Mouse (Mus musculus) urinary bladder, postnatal 36 days (tissue): ENCODE measurements at regions not wholly inside any gene's neighbourhood (a gene's known extent, or its start where the extent isn't known, plus 50 kb on each side); places are given as distances from the start of the nearest gene placed in this dataset.

Experiments
- DNase-seq, 2 experiments: peaks; one replicate each; pipeline ENCODE4 v3.0.0; 2022; ENCODE audit warnings: low spot score in 2 of 2, mixed read lengths in 1 of 2

DNA sequence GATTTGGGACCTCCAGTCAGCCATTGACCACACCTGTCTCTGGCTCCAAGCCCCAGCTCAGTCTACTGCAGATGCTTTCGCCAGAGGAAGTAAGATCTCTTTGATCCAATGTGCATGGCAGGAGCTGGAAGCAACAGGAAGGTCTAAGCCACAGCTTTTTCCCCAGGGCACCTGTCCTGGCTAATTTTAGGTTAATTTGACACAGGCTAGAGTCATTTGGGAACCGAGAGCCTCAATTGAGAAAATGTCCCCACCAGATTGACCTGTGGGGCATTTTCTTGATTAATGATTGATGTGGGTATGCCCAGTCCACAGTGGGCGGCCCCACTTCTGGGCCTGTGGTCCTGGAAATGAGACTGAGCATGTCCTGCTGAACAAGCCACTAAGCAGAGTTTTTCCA is 240.7 kb upstream of the Hs6st1 start:
- no peak for DNase-seq

DNA sequence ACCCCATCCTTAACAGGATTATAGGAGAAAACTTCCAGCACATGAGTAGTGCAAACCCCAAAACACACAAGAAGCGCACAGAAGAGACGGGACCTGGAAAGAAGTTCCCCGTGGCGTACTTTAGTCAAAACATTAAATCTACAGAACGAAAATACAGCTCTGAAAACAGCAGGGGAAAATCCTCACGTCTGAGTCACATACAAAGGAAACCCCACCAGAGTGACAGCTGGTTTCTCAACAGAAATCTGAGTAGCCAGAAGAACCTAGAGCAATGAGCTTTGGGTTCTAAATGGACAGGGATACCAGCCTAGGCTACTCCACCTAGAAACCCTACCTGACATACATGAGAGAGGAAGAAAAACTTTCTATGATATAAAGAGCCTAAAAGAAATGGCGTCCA is 234.0 kb upstream of the Hs6st1 start:
- DNase-seq = no peak

DNA sequence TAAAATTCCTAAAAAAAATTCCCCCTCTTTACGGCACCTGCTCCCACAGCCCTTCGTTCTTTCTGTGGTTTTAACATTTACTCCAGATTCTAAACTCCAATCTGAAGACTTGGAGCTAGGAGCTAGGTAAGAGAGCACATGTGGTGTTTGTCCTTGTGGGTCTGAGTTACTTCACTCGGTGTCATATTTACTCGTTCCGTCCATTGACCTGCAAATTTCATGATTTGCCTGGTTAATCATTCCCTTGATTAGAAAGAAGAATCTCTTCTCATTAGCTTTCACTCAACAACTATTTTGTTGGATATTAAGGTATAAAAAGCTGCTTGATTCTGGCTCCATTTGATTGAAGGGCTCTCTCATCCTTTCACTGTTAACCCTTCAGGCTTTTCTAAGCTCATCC is 231.6 kb upstream of the Hs6st1 start:
- DNase-seq = no peak

DNA sequence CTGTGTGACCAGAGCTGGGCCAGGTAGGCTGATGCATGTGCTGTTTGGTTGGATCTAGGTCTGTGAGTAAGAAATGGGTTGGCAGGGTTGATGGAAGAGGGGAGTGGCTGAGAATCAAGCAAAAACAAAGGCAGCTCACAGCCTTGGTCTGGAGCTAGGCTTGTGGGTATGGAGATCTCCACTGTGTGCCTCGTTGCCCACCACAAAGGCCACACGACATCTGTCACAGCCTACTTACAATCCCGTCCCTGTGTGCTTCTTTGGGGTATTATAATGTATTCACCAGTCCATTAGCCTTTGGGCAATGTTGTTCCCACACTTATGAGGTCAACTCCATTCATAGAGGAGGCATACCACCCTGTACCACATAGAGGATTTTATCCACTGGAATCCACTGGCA is 229.6 kb upstream of the Hs6st1 start:
- DNase-seq = no peak

DNA sequence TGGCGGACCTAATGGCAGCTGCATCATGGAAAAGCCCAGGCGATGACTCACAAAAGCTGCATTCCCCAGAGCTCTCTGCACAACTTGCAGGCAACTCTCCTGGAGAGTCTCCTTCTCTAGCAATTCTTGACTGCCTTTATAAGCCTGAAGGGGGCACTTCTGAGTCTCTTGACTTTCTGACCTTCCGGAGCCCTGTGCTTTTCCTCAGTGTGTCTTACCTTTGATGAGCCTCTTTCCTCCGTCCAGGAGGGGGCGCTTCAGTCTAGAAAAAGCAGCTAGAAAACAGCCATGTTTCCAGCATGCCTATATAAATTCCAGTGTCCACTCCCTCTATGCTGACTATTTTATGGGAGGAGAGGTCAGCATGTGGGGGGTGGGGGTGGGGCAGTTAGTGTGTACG is 228.8 kb upstream of the Hs6st1 start:
- peak in 1 of 2 experiments; percentile 36 for DNase-seq

DNA sequence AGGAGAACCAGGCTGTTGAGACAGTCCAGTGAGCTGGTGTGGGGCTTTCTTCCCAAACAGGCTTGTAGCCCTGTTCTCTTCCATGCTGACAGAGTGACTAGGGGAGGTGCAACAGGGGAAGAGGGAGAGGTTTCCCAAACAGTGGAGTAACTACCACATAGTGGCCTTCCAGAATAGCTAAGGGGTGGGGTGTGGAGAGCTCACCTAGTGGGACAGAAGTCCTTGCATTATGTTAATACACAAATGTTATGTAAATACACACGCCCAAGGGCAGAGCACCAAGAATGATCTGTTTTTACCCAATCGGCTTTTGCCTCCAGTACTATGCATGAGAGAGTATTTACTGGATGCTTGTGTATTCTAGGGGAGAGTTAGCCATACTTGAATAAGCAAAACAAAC is 226.6 kb upstream of the Hs6st1 start:
- no peak for DNase-seq

DNA sequence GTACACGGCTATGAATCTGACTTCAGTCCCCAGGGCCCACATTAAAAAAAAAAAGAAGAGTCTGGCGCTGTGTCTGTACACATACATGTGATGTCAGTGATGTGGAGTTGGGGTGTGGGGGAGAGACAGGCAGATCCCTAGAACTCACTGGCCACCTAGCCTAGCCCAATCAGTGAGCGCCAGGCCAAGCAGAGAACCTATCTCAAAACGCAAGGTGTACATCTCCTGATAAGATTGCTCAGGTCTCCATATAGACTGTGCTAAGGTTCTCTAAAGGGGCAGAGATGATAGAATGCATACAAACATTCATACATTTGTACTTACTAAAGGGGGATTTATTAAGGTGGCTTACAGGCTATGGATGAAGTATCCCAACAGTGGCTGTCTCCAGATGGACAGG is 225.5 kb upstream of the Hs6st1 start:
- DNase-seq = no peak

DNA sequence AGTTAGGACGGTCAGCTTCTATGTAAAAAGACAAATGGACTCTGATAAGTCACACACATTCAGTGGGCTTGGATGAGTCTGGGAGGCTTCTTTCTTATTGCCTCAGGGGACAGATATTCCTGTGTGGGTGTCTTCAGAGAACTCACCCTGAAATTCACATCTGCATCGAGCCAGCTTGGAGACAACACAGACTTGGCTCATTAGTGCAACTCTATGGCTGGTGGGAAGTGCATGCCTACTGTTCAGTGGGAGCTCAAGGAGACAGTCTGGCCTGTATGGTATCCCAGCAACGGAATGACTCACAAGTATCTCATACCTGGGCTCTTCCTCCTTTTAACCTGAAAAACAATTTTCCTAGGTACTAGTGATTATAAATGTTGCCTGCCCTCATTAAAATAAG is 224.6 kb upstream of the Hs6st1 start:
- no peak for DNase-seq

DNA sequence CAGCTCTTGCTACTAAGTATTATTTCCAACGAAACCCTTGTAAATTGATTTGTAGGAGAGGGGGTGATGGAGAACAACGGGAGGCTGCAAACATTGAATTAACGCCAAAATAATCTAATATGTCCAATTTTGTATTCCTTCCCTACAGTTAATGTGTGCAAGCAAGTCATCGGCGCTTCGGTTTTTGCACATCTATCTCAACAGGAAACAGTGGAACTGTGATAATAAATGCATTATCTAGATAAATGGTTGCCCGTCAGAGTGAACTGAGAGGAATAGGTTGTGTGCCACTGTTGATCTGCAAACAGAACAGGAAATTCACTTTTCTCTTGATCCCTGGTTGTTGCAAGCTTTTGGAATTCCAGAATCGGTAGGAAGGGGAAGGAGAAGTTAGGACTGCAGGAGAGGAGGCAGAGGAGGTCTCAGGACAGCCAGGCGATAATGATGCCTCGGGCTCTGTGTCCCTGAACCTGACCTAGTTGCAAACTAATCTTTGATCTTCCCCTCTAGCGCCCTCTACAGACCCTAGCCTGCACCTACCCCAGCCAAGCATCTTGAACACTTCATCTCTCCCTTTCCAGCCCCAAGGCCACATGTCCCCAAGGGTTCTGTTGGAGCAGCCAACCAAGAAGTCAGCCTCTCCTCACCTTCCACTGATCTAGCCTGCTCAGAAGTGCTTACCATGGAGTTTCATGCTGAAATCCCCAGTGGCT is 221.8 kb upstream of the Hs6st1 start:
- DNase-seq = no peak

DNA sequence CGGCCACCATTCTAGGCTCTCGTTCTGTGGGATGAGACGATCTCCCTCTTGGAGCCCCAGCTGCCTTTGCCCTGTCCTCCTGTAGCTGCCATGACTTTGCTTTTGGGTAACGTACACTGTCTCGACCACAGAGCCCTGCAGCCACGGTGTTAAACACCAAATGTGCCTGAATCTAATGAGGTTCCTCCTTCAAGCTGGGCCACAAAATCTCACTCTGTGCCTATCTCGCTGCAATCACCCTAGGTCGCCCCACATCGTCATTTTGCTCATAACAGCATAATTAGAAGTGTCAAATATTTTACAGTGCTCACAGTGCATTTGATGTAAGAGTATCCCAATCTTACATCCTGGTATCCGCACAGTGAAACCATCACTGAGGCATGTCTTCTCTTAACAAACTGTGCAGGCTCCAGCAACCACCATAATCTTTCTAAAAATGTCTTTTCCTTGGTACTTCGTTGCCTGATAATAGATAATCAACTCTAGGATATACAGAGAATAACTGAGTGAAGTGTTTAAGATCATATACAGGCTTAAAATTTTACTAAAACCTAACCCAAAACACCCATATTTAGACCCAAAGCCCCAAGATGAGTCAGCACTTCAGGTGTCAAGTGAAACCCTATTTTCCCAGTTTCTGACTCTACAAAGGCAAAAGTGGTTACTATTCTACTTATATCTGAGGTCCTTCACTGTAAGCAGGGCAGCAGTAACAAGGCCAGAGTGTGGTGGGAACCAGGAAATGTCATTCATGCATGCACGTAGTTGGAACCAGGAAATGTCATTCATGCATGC is 219.8 kb upstream of the Hs6st1 start:
- no peak for DNase-seq

DNA sequence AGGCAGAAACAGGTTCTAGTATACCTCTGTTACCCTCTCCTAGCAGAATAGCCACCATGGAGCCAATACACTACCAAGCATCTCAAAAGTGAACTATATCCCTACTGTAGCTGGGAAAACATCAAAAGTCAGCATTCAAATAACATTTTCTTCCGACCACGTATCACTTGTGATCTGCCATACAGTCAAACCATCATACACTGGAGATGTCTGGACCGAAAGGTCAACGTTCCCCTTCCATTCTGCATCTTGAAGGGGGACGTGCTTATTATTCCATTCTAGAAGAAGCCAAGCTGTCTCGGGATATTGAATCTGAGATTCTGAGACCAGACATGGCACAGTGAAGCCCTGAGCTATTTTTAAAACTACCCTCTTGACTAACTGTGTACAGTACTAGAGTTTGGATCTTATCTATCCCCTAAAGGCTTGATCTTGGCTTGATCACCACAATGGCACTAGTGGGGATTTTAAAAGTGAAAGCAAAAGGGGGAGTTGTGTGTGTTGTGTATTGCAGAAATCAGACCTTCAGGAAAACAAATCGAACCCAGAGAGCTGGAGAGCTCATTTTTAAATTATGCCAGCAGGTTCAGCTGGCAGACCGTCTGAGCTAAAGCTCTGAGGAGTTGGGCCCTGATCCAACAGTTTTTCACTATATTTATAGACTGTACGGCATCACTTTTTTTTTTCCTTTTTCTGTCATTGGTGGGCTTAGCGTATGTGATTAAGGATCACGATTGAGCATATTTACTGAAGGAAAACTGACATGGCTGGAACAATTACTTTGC is 218.6 kb upstream of the Hs6st1 start:
- no peak for DNase-seq

DNA sequence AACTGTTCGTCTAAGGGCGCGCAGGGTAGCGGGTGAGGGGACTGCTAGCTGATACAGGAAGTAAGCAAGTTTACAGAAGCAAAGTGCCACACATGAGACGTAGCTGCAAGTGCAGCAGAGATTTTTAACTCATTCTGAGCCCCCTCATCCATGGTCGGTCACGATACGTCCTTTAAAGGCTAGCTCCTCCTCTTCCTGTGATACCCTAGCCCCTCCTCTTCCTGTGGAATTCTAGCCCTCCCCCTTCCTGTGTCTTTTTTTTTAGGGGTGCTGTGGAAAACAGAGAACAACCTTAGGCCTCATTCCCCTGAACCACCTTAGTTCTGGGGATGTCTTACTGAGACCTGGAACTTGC is 218.0 kb upstream of the Hs6st1 start:
- DNase-seq = no peak

DNA sequence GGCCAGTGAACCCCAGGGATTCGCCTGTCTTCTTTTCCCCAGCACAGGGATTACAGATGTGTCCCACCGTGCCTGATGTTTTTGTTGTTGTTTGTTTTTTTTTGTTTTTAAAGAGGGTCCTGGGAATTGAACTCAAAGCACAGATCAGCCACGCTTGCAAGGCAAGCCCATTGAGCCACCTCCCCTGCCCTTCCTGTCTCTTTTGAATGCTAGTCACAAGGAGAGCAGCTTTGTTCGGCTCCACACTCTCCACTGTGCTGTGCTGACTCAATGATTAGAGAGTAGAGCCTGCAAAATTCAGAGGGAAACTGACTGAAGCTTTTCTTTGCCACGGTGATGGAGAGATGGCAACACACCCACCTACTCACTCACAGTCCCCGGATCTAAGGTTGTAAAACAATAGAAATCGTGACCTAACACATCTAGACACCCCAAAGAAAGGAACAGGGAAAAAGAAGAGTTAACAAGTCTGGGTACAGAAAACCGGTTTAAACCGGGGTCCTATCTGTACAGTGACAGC is 217.6 kb upstream of the Hs6st1 start:
- DNase-seq = no peak

DNA sequence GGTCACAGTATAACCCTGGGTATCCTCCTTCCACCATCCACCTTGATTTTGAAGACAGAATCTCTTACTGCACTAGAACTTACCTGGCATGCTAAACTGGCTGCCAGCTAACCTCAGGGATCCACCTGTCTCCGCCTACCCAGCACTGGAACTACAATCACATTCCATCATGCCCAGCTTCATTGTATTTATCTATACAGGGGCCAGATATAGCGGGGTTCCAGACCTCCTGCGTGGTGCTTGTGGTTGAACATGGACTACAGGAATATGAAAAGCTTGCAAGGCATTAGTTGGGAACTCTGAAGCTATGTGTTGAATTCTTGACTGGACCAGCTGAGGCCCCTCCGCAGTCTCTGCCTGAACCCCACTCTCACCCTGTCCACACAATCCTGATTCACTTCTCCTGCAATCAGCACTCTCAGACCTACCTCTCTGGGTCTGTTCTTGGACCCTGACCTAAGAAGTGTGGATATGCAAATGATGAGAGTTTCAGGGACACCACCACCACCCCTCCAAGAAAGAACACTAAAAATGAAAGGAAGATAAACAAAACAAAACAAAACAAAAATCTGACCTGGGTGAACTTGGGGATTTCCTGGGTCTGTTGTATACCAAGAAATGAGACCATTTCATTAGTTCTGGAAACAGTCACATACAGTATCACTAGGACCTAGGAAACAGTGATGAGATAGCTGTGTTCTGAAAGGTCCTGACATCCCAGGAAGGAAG is 216.4 kb upstream of the Hs6st1 start:
- no peak for DNase-seq

DNA sequence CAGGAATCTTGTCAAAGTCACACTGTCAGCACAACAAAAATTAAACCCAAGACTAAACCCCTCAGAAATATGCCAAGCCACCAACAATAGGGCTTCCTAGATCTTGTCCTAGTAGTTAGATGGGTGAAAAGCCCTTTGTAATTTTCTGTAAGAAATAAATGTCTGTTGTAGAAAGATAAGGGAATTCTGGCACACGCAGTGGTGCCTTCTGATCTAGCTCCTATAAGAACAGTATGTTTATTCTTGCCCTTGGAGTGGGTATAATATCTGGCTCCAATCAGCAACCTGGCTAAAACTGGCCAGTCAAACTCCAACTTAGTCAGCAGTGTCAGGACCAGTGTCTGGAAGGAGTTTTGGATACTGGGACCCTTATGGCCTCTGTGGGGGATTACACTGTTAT is 215.2 kb upstream of the Hs6st1 start:
- no peak for DNase-seq

DNA sequence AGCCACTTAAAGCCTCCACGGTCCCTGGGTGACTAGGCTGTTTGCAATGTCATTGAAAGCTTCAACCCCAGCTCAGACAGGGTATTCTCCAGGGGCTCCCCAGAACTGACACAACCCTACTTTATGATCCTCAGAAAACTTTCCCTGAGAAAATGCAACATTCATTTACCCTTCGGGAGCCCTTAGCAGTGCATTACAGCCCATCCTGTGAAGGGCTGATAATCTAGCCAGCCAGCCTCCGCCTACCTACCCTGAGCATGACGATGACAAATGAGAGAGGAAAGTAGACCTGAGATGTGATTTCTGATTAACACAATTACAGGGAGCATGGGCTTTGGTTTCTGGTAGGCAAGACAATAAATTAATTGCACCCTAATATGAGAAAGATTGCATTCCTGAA is 212.6 kb upstream of the Hs6st1 start:
- DNase-seq = no peak

DNA sequence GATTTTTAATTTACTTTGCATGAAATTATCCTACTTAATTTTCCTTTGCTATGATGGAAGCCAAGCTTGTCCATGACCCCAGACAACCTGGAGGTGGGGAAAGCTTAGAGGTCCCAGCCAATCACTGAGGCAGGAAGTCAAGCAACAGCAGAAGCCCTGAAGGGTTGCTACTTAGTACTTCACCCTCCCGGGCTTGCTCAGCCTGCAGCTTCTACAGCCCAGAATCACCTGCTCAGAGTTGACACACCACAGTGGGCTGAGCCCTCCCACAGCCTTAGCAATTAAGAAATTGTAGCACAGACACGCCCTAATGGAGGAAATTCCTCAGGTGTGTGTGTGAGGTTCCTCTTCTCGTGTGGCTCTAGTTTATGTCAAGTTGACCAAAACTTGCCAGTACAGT is 209.9 kb upstream of the Hs6st1 start:
- DNase-seq = no peak

DNA sequence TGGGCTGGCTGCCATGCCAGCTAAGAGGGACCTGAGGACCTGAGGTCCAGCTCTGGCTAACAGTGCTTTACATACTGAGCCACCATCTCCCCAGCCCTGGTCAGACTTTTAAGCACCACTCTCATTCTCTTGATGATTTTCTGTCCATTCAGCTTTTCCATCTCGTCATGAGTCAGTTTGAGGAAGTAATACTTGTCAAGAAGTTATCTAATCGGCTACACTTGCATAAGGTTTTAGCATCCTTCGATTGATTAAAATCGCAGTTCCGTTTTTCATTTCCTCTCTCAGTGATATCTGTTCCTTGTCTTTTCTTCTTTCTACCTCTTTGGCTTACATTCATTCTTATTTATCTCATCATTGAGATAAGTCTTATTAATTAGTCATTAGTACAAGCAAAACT is 207.4 kb upstream of the Hs6st1 start:
- no peak for DNase-seq

DNA sequence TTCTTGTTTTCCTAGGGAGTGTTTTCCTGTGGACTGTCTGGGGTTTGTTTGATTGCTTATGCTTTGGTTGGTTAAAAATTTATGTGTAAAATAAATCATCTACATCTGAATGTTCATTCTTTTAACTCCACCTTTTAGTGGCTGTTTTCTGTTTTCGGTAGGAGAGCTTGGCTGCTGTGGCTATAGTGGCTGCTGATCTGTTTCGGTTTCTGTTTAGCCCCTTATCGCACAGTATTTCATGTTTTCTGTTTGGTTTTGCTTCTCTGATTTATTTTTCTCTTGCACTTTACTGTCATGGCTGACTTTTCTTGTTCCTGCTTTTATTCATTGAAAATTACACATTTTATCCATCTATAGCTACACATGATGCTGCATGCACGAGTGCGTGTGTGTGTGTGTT is 206.0 kb upstream of the Hs6st1 start:
- DNase-seq = no peak

DNA sequence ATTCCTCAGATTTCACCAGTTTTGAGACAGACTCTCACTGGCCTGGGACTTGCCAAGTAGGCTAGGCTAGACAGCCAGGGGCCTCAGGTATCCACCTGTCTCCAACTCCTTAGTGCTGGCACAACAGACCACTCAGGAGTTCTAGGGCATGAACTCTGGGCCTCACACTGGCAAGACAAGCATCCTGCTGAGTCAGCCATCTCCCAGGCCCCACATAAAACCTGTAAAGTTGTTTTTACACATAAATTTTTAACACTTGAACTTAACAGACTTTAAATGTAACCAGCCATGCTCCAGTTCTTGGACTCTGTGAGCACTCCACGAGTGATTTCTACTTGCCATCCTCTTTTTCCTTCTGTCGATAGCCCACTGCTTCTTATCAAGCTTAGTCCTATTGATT is 205.5 kb upstream of the Hs6st1 start:
- DNase-seq = no peak

DNA sequence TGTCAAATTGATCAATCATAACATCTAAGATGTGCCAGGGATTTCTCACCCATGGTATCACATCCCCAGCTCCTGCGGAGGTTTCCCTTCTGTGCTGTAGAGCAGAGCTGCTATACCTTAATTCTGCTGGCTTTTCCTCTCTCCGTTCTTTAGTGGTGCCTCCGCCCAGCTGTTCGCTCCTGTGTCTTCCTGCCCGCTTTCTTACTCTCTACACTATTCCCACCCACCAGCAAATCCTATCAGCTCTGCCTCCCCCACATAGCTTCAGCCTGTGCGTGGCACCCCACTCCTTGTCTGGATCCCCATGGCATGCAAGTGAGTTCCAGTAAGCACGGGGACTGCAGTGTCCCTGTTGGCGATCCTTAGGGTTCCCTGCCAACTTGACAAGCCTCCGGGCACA is 204.0 kb upstream of the Hs6st1 start:
- no peak for DNase-seq

DNA sequence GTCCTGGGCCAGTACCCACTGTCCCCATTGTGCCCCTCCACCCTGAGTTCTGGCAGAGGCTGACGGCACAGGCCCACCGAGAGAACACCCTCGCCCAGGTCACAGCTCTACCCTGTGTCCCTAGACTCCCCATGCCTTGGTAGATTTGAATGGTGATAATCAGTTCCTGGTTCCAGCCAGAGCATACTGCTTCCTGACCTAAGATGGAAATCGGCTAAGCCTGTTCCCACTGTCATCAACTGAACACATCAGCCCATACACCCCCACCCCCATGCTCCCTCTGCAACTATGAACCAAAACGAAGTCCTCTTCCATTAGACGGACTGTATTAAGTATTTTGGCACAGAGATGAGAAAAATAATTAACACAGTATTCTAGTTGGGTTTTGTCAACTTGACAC is 202.9 kb upstream of the Hs6st1 start:
- DNase-seq = no peak
